Mouse (Mus musculus): ENCODE results near the gene Cldn11. TPM values are rescaled to one million over a fixed set of nuclear protein-coding genes. Genes with fewer than 3 reads are reported as not detected.

Cldn11 gene
- polyA plus RNA-seq, 1 experiment, result not detected

GRCm38 (mm10) chr3:31199162-31199877 is 49.6 kb downstream of the Cldn11 start:
- no peaks in the 10 kb centered on the region for H3K4me1 ChIP-seq (ENCODE audit: control insufficient read depth, insufficient read depth, low read length)
- no peak for TF ChIP-seq POLR2A (IDR thresholded peaks at IDR 0.05; ENCODE audit: borderline replicate concordance, low read depth, low read length)
- no peak for TF ChIP-seq CTCF (IDR thresholded peaks at IDR 0.05; ENCODE audit: low read depth, low read length)
- H3K4me3 ChIP-seq (ENCODE audit: insufficient read depth, low read length), result no peak overlapping the region
- no peak overlapping the region for H3K27ac ChIP-seq (ENCODE audit: insufficient read depth, low read depth, low read length)

DNA sequence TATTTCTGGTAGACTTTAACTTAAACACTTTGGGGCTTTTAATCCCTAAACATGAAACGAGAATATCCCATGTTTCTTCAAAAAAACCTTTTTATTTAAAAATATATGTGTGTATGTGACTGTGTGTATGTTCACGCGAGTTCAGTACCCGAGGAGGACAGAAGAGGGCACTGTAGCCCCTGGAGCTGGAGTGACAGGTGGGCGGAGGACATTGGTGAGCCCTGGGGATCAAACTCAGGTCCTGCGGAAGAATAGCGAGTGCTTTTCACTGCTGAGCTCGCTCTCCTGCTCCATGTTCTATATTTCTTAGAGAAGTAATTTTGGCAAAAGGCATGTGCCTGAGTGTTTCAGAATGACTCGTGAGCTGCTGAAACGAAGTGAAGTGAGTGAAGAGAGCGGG is 54.2 kb downstream of the Cldn11 start:
- no peak overlapping the region for H3K4me3 ChIP-seq (ENCODE audit: insufficient read depth, low read length)
- no peak for TF ChIP-seq CTCF (IDR thresholded peaks at IDR 0.05; ENCODE audit: low read depth, low read length)
- no peak for TF ChIP-seq POLR2A (IDR thresholded peaks at IDR 0.05; ENCODE audit: borderline replicate concordance, low read depth, low read length)
- H3K27ac ChIP-seq (ENCODE audit: insufficient read depth, low read depth, low read length), result no peak overlapping the region
- H3K4me1 ChIP-seq (ENCODE audit: control insufficient read depth, insufficient read depth, low read length), result peaks cover 4% of the 10 kb centered on the region

DNA sequence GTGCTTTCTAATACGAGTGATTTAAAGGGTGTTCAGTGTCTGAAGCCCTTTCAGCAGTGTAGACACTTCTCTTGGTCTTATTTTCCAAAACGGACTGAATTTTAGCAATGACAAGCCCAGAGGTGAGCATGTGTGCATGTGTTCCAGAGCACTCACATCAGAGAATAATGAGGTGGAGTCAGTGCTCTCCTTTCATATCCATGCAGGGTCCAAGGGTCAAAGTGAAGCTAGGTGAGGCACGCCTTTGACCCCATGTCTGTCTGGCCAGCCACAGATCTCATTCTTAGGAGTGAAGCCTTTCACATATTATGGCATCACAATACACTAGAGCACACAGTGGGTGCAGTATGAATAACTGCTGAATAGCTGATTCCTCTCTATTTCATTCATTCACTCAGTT is 55.4 kb downstream of the Cldn11 start:
- no peak overlapping the region for H3K27ac ChIP-seq (ENCODE audit: insufficient read depth, low read depth, low read length)
- TF ChIP-seq CTCF (IDR thresholded peaks at IDR 0.05; ENCODE audit: low read depth, low read length) (no peak), POLR2A (IDR thresholded peaks at IDR 0.05; ENCODE audit: borderline replicate concordance, low read depth, low read length) (no peak)
- H3K4me3 ChIP-seq (ENCODE audit: insufficient read depth, low read length), result no peak overlapping the region
- H3K4me1 ChIP-seq (ENCODE audit: control insufficient read depth, insufficient read depth, low read length), result peaks cover 4% of the 10 kb centered on the region

- H3K4me3 ChIP-seq (ENCODE audit: insufficient read depth, low read length), result no peak overlapping the region
- no peak for TF ChIP-seq CTCF (IDR thresholded peaks at IDR 0.05; ENCODE audit: low read depth, low read length)
- no peak for TF ChIP-seq POLR2A (IDR thresholded peaks at IDR 0.05; ENCODE audit: borderline replicate concordance, low read depth, low read length)
- no peak overlapping the region for H3K27ac ChIP-seq (ENCODE audit: insufficient read depth, low read depth, low read length)
- peaks cover 4% of the 10 kb centered on the region for H3K4me1 ChIP-seq (ENCODE audit: control insufficient read depth, insufficient read depth, low read length)
Measured at GRCm38 (mm10) chr3:31208046-31208445, 58.3 kb downstream of the Cldn11 start.

DNA sequence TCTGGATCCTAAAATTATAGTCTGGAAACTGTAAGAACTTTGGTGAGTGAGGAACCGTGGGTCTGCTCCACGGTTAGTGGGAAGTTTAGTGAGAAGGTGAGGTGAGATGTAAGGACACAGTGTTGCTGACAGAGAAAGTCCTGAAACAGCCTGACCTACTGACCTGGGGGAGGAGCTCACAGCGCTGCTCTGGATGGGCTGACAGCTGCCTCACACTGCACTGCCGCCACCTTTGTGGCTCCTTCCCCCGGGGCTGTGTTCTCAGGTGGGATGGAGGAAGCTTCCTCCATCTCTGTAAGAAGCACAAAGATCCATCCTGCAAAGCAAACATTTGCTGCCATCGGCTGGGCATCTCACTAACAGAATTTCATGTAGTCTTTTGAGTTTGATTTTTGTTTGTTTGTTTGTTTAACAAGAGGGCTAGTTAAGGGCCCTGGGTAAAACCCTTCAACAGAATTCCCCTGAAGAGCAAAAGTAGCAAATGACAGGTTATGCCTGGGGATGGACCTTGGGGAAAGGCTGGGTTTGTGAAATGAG is 58.8 kb downstream of the Cldn11 start:
- Histone ChIP-seq H3K27ac (ENCODE audit: insufficient read depth, low read depth, low read length) (no peak overlapping the region), H3K4me3 (ENCODE audit: insufficient read depth, low read length) (no peak overlapping the region), H3K4me1 (ENCODE audit: control insufficient read depth, insufficient read depth, low read length) (peaks cover 4% of the 10 kb centered on the region)
- TF ChIP-seq CTCF (IDR thresholded peaks at IDR 0.05; ENCODE audit: low read depth, low read length), result no peak
- TF ChIP-seq POLR2A (IDR thresholded peaks at IDR 0.05; ENCODE audit: borderline replicate concordance, low read depth, low read length), result no peak

- Histone ChIP-seq H3K27ac (ENCODE audit: insufficient read depth, low read depth, low read length) (no peak overlapping the region), H3K4me3 (ENCODE audit: insufficient read depth, low read length) (no peak overlapping the region)
- no peak for TF ChIP-seq POLR2A (IDR thresholded peaks at IDR 0.05; ENCODE audit: borderline replicate concordance, low read depth, low read length)
- no peak for TF ChIP-seq CTCF (IDR thresholded peaks at IDR 0.05; ENCODE audit: low read depth, low read length)
Measured at GRCm38 (mm10) chr3:31209001-31209400, 59.3 kb downstream of the Cldn11 start.

DNA sequence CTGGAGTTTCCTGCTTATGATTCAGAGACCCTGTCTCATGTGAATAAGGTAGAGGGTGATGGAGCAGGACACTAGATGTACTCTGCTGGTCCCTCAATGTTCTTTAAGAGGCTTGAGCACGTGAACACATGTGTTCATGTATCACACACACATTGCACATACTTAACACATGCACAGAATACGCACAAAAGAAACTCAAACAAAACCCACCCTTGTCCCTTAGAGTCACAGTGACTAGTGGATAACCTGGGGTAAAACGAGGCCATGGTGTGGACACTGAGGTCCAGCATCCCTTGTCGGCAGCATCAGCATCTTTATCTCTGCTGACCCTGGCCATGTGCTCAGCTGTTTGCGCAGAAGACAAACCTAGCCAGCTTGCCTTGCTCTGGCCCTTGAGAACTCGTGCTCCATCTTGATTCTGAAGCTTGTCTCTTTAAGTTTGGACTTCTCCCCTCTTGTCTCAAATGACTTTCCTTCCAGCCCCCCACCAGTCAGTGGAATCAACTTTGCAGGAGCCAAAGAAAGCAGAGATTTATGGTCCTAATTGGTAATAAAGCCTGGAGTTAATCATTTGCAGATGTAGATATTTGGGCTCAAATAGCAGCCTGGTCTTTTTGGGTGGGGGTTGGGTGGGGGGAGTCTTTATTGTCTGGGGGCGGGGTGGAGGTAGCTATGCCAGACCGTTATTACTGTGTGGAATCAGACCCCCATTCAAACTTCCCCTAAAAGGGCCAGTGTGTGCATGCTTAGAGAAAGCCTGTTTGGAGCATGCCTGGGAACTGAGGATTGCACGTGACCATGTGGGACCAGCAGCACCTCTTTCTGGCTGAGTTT is 62.7 kb downstream of the Cldn11 start:
- Histone ChIP-seq H3K27ac (ENCODE audit: insufficient read depth, low read depth, low read length) (no peak overlapping the region), H3K4me1 (ENCODE audit: control insufficient read depth, insufficient read depth, low read length) (peaks cover 10% of the 10 kb centered on the region), H3K4me3 (ENCODE audit: insufficient read depth, low read length) (no peak overlapping the region)
- TF ChIP-seq CTCF (IDR thresholded peaks at IDR 0.05; ENCODE audit: low read depth, low read length), result no peak
- TF ChIP-seq POLR2A (IDR thresholded peaks at IDR 0.05; ENCODE audit: borderline replicate concordance, low read depth, low read length), result no peak

More at GRCm38 (mm10) chr3:31209001-31209400, 59.3 kb downstream of the Cldn11 start:
- H3K4me1 ChIP-seq (ENCODE audit: control insufficient read depth, insufficient read depth, low read length), result peaks cover 4% of the 10 kb centered on the region

GRCm38 (mm10) chr3:31213802-31214201 is 64.1 kb downstream of the Cldn11 start:
- Histone ChIP-seq H3K4me3 (ENCODE audit: insufficient read depth, low read length) (no peak overlapping the region), H3K4me1 (ENCODE audit: control insufficient read depth, insufficient read depth, low read length) (peaks cover 11% of the 10 kb centered on the region), H3K27ac (ENCODE audit: insufficient read depth, low read depth, low read length) (no peak overlapping the region)
- TF ChIP-seq POLR2A (IDR thresholded peaks at IDR 0.05; ENCODE audit: borderline replicate concordance, low read depth, low read length), result no peak

Other genes with a start within 250 kb of the Cldn11 start
- gene Phc3, start 180.5 kb upstream of the Cldn11 start, polyA plus RNA-seq (2012; ENCODE audit: insufficient read depth, insufficient read length, missing spikeins), result 26.0 and 26.4 TPM in 2 replicates
- 17.4 and 19.8 TPM in 2 replicates for gene Prkci, start 154.2 kb upstream of the Cldn11 start, polyA plus RNA-seq (2012; ENCODE audit: insufficient read depth, insufficient read length, missing spikeins)
- gene Skil, start 54.9 kb upstream of the Cldn11 start, polyA plus RNA-seq (2012; ENCODE audit: insufficient read depth, insufficient read length, missing spikeins), result 30.3 and 35.5 TPM in 2 replicates
- not detected in 2 replicates for gene Slc7a14, start 160.5 kb downstream of the Cldn11 start, polyA plus RNA-seq (2012; ENCODE audit: insufficient read depth, insufficient read length, missing spikeins)